Mouse (Mus musculus): ENCODE measurements around the gene Prl4a1.

DNA sequence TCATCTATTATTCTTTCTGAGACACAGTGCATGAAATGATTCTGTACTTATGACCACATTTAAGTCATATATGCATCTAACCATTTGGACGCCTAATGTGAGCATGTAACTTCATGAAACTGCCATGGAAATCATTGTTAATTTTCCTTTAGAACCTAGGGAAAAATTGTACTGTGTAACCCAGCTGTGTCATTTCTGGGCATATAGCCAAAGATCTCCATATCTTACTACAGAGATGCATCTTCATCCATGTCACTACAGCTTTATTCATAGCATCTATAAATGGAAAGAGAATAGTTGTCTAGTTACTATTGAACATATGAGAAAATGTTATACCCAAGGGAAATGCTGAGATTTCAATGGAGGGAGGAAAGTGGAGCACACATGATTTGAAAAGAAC, 43.1 kb upstream of the Prl4a1 start:
- no peak for TF ChIP-seq CTCF (IDR thresholded peaks at IDR 0.05; ENCODE audit: extremely low read depth, insufficient read depth, low read length)
- TF ChIP-seq POLR2A (IDR thresholded peaks at IDR 0.05; ENCODE audit: extremely low read depth, insufficient read depth, low read length), result no peak
